Mouse (Mus musculus) ovary, adult 18-20 months (tissue): ENCODE results near the gene Tpst2.

ENCODE experiments used
- DNase-seq: peaks from one replicate; pipeline ENCODE4 v3.0.0; 2022; ENCODE audit warnings: low spot score, mixed read lengths

Tpst2 gene

GRCm38 (mm10) chr5:112276267-112276873 lies at the start of gene Tpst2:
Tpst2 (plus strand) TSS chr5:112276691.
- peak; percentile 99 for DNase-seq

- DNase-seq, result no peak
Observed at GRCm38 (mm10) chr5:112227354-112227753, 49.1 kb upstream of the Tpst2 start.

- no peak for DNase-seq
Observed at GRCm38 (mm10) chr5:112227898-112228239, 48.6 kb upstream of the Tpst2 start.

- DNase-seq, result no peak
Observed at GRCm38 (mm10) chr5:112228240-112229076, 48.0 kb upstream of the Tpst2 start.

- DNase-seq, result no peak
Observed at GRCm38 (mm10) chr5:112235806-112236205, 40.7 kb upstream of the Tpst2 start.

GRCm38 (mm10) chr5:112236631-112237030 lies 39.9 kb upstream of the Tpst2 start:
- no peak for DNase-seq

- DNase-seq, result no peak
Observed at GRCm38 (mm10) chr5:112237439-112237838, 39.1 kb upstream of the Tpst2 start.

GRCm38 (mm10) chr5:112237866-112238570 lies 38.5 kb upstream of the Tpst2 start:
- DNase-seq, result no peak

- DNase-seq, result no peak
Observed at GRCm38 (mm10) chr5:112238781-112239482, 37.6 kb upstream of the Tpst2 start.

GRCm38 (mm10) chr5:112240761-112241160 lies 35.7 kb upstream of the Tpst2 start:
- DNase-seq, result peak; percentile 61

GRCm38 (mm10) chr5:112241849-112242248 lies 34.6 kb upstream of the Tpst2 start:
- DNase-seq, result no peak

GRCm38 (mm10) chr5:112242361-112242778 lies 34.1 kb upstream of the Tpst2 start:
- DNase-seq, result no peak

GRCm38 (mm10) chr5:112243041-112243440 lies 33.5 kb upstream of the Tpst2 start:
- no peak for DNase-seq

GRCm38 (mm10) chr5:112243539-112244274 lies 32.8 kb upstream of the Tpst2 start:
- DNase-seq, result no peak

GRCm38 (mm10) chr5:112244275-112244562 lies 32.3 kb upstream of the Tpst2 start:
- no peak for DNase-seq

- no peak for DNase-seq
Observed at GRCm38 (mm10) chr5:112244890-112245615, 31.4 kb upstream of the Tpst2 start.

- no peak for DNase-seq
Observed at GRCm38 (mm10) chr5:112247399-112247798, 29.1 kb upstream of the Tpst2 start.

- DNase-seq, result no peak
Observed at GRCm38 (mm10) chr5:112249106-112249505, 27.4 kb upstream of the Tpst2 start.

- DNase-seq, result no peak
Observed at GRCm38 (mm10) chr5:112252400-112252799, 24.1 kb upstream of the Tpst2 start, which contains the start of gene Cryba4. Cryba4 (minus strand) TSS chr5:112252518.

- DNase-seq, result no peak
Observed at GRCm38 (mm10) chr5:112253169-112253568, 23.3 kb upstream of the Tpst2 start.

GRCm38 (mm10) chr5:112254282-112254806 lies 22.1 kb upstream of the Tpst2 start:
- DNase-seq, result peak; percentile 95
